Mouse (Mus musculus) midbrain, embryonic 16.5 days (tissue): Measurements from ENCODE around the gene H1f0. TPM values are rescaled to one million over a fixed set of nuclear protein-coding genes. Genes with fewer than 3 reads are reported as not detected.
A peak's percentile ranks its signal among the peaks of the same experiment; 100 is the strongest.

Experiments used
- ATAC-seq: fragments of 200-750 bp; cut with Nextera tagmentation; 2 replicates; pipeline ENCODE4 v1.8.0; 2017; ENCODE audit warnings: moderate TSS enrichment
- H3K27ac ChIP-seq: fragments of 300-500 bp; sonication (generic); 2 replicates; pipeline ENCODE4 v1.5.1; 2014; ENCODE audit warnings: mild to moderate bottlenecking, low read length, mixed read lengths
- H3K27me3 ChIP-seq: fragments of 300-500 bp; sonication (generic); 2 replicates; pipeline ENCODE4 v1.6.1; 2014; ENCODE audit warnings: low read depth, low read length, mixed read lengths; ENCODE audit not compliant: control insufficient read depth, insufficient read depth
- H3K36me3 ChIP-seq: fragments of 300-500 bp; sonication (generic); 2 replicates; pipeline ENCODE4 v1.6.1; 2014; ENCODE audit warnings: mild to moderate bottlenecking, low read length, moderate library complexity, mixed read lengths; ENCODE audit not compliant: control insufficient read depth, insufficient read depth
- H3K4me1 ChIP-seq: fragments of 300-500 bp; sonication (generic); 2 replicates; pipeline ENCODE4 v1.6.1; 2014; ENCODE audit warnings: mild to moderate bottlenecking, low read length, mixed read lengths; ENCODE audit not compliant: control insufficient read depth, insufficient read depth
- H3K4me2 ChIP-seq: fragments of 300-500 bp; sonication (generic); 2 replicates; pipeline ENCODE4 v1.6.1; 2014; ENCODE audit warnings: mild to moderate bottlenecking, low read length, mixed read lengths
- H3K4me3 ChIP-seq: fragments of 300-500 bp; sonication (generic); 2 replicates; pipeline ENCODE4 v1.5.1; 2014; ENCODE audit warnings: low read depth, mild to moderate bottlenecking, low read length, moderate library complexity, mixed read lengths
- H3K9ac ChIP-seq: fragments of 300-500 bp; sonication (generic); 2 replicates; pipeline ENCODE4 v1.6.1; 2014; ENCODE audit warnings: low read depth, low read length, mixed read lengths
- H3K9me3 ChIP-seq: fragments of 300-500 bp; sonication (generic); replicated peaks from 2 replicates; pipeline ENCODE4 v1.6.1; 2014; ENCODE audit warnings: mild to moderate bottlenecking, low read length, mixed read lengths; ENCODE audit not compliant: control insufficient read depth, poor library complexity, severe bottlenecking
- WGBS: fragments of 180-500 bp; shearing (Covaris S2); extraction: QIAGEN DNeasy Blood & Tissue Kit; methylation state at CpG from one replicate; pipeline ENCODE4 v1.1.7; 2014; 5-methylcytosine and 5-hydroxymethylcytosine counted together
- polyA plus RNA-seq: library from polyadenylated mRNA; unstranded; fragments of >200 nt; fragmentation: Nextera tagmentation; extraction: Ambion mirVana; gene quantifications from 2 replicates; pipeline ENCODE4 v1.2.1, GENCODE M21; 2015

The H1f0 gene
- polyA plus RNA-seq, 1 experiment from 2014 or later, result 167 TPM

DNA sequence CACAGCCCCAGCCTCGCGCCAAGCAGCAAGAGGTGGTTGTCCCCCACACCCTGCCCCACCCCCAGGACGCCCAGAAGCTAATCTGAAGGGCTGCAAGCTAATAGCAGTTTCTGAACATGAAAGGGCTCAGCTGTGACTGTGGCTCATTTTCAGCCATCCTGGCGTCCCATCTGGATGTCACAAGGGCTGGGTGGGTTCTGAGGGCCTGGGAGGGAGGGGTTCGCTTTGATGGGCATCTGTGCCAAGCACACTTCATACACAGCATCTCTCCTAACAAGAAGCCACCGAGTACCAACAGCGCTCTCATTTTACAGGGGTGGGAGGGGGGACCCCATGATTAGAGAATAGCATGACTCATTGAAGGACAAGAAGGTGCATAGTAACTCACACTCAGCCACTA lies 14.9 kb upstream of the H1f0 start:
- Histone ChIP-seq H3K27me3 (no peaks in the 10 kb centered on the region), H3K4me1 (no peaks in the 10 kb centered on the region), H3K9ac (no peak overlapping the region), H3K4me3 (no peak overlapping the region), H3K9me3 (no peaks in the 10 kb centered on the region), H3K4me2 (no peak overlapping the region), H3K27ac (no peak overlapping the region), H3K36me3 (no peaks in the 10 kb centered on the region)
- WGBS, result 53% methylated on average over 7 of the region's 7 CpGs
- ATAC-seq, result no peak

DNA sequence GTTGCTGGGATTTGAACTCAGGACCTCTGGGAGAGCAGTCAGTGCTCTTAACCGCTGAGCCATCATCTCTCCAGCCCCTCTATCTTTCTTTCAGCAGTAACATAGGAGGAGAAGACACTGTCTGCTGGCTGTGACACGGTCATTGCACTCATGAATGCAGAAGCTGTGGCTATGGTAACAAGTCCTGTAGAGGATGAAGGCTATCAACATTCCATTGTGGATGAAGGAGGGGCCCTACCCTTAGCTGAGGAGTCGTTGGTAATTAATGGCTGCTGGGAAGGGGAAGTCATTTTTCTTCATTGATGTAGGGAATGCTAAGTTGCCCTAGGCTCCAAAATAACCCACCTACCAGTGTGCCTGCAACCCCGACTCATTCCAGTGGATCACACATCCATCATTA lies 10.1 kb upstream of the H1f0 start:
- Histone ChIP-seq H3K4me2 (no peak overlapping the region), H3K9me3 (no peaks in the 10 kb centered on the region), H3K27me3 (no peaks in the 10 kb centered on the region), H3K27ac (no peak overlapping the region), H3K4me3 (no peak overlapping the region), H3K36me3 (no peaks in the 10 kb centered on the region), H3K4me1 (no peaks in the 10 kb centered on the region), H3K9ac (no peak overlapping the region)
- no peak for ATAC-seq
- 45% methylated on average over 4 of the region's 4 CpGs for WGBS

DNA sequence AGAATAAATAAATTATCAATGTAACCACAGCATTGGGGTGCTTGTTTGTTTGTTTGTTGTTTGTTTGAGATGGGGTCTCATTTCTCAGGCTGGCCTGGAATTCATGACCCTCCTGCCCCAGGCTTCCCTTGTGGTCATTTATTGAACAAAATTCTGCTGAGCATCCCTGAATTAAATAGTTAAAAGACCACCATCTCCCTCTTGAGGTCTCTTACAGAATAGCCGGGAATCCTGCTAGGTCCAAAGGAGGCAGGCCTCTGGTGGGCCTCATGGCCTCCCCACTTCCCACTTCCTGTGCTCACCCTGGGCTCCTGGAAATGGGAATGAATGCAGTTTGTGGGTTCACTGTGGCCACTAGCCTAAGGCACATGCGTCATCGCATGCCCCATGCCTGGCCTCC lies 9.4 kb upstream of the H1f0 start:
- Histone ChIP-seq H3K27me3 (no peaks in the 10 kb centered on the region), H3K9me3 (no peaks in the 10 kb centered on the region), H3K9ac (no peak overlapping the region), H3K4me2 (no peak overlapping the region), H3K36me3 (no peaks in the 10 kb centered on the region), H3K4me1 (no peaks in the 10 kb centered on the region), H3K27ac (no peak overlapping the region), H3K4me3 (no peak overlapping the region)
- ATAC-seq, result no peak
- 67% methylated on average over 3 of the region's 3 CpGs for WGBS

DNA sequence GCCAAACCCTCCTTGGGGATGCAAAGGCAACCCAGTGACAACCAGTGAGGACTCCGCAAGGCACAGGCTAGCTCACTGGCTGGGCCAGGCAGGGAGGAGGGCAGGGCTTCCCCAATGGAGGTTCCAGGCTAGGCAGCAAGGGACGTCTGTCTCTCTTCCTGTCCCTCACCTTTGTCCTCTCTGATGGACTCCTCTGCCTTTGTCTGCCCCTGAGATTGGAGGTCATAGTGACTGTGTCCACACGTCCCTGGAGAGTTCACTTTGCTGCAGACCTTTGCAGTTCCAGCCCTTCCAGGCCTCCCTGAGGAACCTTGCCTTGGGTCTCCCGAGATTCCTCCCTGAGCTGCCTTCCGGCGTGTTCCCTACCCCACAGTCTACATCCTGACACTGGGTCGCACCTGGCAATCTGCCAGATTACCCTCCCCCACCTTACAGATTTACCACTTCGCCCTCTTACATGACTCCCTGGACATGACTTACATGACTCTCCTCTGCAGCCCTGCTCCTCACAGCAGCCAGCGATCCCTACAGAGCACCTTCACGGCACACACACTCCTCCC lies 5.5 kb upstream of the H1f0 start:
- H3K27me3 ChIP-seq, result no peaks in the 10 kb centered on the region
- 74% methylated on average over 10 of the region's 10 CpGs for WGBS
- no peak overlapping the region for H3K4me2 ChIP-seq
- H3K36me3 ChIP-seq, result no peaks in the 10 kb centered on the region
- peaks cover 14% of the 10 kb centered on the region for H3K4me1 ChIP-seq
- no peak for ATAC-seq
- no peak overlapping the region for H3K27ac ChIP-seq
- H3K4me3 ChIP-seq, result no peak overlapping the region
- no peak overlapping the region for H3K9ac ChIP-seq
- no peaks in the 10 kb centered on the region for H3K9me3 ChIP-seq

DNA sequence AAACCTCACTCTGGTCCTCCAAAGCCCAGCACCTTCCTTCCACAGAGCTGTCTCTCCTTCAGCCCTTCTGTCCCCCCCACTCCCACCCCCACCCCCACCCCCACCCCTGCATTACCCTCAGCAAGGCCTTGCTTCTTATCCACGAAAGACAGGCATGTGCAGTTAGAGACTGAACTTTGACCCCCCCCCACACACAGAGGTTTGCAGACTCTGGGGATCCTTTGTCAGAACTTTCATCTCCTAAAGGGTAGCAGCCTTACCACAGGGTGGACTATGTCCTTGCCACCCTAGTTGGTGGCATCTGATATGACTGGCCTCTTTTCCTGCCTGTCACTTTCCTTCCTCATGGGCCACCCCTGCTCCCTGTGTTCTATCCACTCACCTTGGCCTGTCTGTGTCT lies 4.9 kb upstream of the H1f0 start:
- ATAC-seq, result no peak
- Histone ChIP-seq H3K4me2 (no peak overlapping the region), H3K27ac (no peak overlapping the region), H3K4me3 (no peak overlapping the region), H3K27me3 (no peaks in the 10 kb centered on the region), H3K4me1 (peaks cover 14% of the 10 kb centered on the region), H3K9ac (no peak overlapping the region), H3K36me3 (no peaks in the 10 kb centered on the region), H3K9me3 (no peaks in the 10 kb centered on the region)
- 42% methylated on average over 1 of the region's 1 CpGs for WGBS

DNA sequence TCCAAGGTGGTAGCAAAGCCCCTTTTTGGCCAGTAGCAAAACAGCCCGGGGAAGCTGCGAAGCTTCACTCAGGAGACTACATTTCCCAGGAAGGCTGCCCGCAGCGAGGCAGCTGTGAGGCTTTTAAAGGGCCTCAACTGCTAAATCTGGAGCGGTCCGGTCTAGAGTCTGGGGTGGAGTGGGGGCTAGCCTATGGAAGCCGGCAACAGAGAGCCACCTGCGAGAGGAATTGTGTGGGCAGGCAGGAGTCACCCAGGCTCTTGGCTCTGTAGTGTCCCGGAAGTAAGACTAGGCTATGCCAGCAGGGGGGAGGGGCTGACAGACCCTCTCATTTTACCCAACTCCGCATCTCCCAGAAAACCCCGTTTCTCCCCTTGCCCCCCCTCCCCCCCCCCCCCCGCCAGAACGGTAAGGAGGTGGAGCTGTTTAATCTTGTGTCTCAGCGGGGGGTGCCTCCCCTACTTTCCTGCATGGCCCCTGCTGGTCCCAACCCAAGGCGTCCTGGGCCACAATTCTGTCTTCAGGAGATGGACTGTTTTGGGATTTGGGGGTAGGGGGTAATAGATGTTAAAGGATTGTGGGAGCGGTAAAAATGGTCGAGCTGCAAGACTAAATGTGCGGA lies 2.5 kb upstream of the H1f0 start:
- H3K9ac ChIP-seq, result peak overlapping the region; percentile 32
- no peaks in the 10 kb centered on the region for H3K36me3 ChIP-seq
- no peaks in the 10 kb centered on the region for H3K9me3 ChIP-seq
- peaks cover 28% of the 10 kb centered on the region for H3K4me1 ChIP-seq
- peak overlapping the region; percentile 38 for H3K4me2 ChIP-seq
- ATAC-seq, result no peak
- H3K27me3 ChIP-seq, result no peaks in the 10 kb centered on the region
- 13% methylated on average over 15 of the region's 18 CpGs for WGBS
- H3K27ac ChIP-seq, result no peak overlapping the region
- H3K4me3 ChIP-seq, result no peak overlapping the region

DNA sequence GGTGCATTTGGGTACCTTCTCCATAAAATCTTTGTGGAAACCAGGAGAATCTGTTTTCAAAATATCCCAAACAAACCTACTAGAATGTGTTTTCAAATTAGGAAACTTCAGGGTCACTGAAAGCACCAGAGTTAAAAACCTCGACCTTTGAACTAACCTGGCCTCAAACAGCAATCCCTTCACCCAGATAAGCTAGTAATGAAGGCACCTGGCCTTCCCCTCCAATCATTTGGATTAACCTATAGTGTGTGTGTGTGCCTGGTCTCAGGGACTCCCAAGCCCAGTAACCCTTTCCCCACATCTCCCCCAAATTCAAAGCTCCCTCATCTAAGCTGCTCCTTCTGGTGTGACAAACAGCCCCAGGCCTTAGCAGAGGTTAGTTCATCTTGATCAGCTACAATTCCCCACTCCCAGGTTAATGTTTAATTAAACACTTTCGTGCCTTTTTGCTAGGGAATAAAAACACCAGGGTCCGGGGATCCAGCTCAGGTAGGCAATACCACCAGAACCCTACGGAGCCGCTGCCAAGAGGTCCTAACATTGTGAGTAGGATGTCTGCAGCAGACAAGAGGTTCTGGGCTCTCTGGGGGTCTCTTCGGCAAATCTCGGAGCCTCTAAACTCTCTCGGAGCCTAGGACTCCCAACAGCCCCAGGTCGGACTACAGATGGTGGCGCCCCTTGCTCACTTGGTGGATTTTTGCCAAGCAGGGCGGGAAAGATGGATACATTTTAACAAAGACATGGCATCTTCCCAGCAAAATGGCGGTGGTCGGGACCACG lies 1.5 kb upstream of the H1f0 start:
- H3K4me3 ChIP-seq, result no peak overlapping the region
- ATAC-seq, result no peak
- WGBS, result 45% methylated on average over 14 of the region's 14 CpGs
- no peaks in the 10 kb centered on the region for H3K27me3 ChIP-seq
- H3K4me2 ChIP-seq, result peak overlapping the region; percentile 99
- H3K4me1 ChIP-seq, result peaks cover 35% of the 10 kb centered on the region
- H3K36me3 ChIP-seq, result no peaks in the 10 kb centered on the region
- peak overlapping the region; percentile 97; the same call in 1 of the 2 replicates for H3K9ac ChIP-seq
- H3K27ac ChIP-seq, result no peak overlapping the region
- H3K9me3 ChIP-seq, result no peaks in the 10 kb centered on the region

DNA sequence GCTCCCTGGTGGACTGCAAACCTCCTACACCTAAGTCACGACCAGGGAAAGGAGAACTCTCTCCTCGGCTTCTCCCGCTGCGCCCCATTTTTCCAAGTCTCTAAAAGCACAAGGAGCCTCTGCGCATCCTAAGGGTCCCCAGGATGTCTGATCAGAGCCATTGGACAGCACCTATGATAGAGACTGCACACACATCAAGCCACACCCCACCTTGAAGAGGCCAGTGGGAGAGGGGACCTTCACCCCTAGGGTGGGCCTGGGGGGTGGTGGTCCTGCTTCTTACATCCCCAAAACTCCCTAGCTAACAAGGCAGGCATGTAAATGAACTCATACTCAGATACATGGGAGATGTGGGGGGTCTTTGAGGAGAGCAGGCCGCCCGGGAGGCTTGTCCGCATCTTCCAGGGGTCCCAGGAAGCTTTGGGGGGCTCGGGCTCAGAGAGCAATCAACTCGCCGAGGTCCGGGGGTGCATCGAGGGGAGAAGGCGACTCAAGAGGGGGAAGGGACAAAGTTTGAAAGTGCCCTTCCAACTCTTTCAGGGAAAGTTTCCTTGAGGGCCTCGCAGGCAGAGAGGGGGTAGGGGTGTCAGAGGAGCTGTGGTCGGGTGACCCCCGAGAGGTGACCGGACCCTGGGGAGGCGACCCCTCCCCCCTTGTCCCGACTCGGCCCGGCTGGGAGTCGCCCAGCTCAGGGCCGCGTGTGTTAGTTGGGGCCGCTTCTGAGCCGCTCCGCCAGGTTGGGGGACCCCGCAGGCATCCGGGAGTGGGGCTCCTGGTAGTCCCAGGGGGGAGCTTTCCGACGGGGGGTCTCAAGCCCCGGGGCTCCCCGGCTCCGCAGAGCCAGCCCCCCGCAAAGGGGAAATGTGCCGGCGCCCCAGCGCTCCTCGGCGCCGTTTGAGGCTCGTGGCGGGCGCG lies 702 bp upstream of the H1f0 start:
- Histone ChIP-seq H3K4me2 (peak overlapping the region; percentile 99), H3K27ac (peak overlapping the region; percentile 93), H3K27me3 (no peaks in the 10 kb centered on the region), H3K4me3 (peak overlapping the region; percentile 71), H3K9ac (peak overlapping the region; percentile 97), H3K4me1 (peaks cover 38% of the 10 kb centered on the region), H3K36me3 (no peaks in the 10 kb centered on the region), H3K9me3 (no peaks in the 10 kb centered on the region)
- 10% methylated on average over 25 of the region's 46 CpGs for WGBS
- 0 out of 2 replicates have a peak, but pooled peaks have one; percentile 22 for ATAC-seq
